Mouse (Mus musculus): ENCODE measurements around the gene Bok. TPM values are rescaled to one million over a fixed set of nuclear protein-coding genes. Genes with fewer than 3 reads are reported as not detected.

Bok gene
- 1.3 and 3.1 TPM in 2 replicates for polyA plus RNA-seq (2011; ENCODE audit: insufficient read depth, insufficient read length, low replicate concordance, missing spikeins)

DNA sequence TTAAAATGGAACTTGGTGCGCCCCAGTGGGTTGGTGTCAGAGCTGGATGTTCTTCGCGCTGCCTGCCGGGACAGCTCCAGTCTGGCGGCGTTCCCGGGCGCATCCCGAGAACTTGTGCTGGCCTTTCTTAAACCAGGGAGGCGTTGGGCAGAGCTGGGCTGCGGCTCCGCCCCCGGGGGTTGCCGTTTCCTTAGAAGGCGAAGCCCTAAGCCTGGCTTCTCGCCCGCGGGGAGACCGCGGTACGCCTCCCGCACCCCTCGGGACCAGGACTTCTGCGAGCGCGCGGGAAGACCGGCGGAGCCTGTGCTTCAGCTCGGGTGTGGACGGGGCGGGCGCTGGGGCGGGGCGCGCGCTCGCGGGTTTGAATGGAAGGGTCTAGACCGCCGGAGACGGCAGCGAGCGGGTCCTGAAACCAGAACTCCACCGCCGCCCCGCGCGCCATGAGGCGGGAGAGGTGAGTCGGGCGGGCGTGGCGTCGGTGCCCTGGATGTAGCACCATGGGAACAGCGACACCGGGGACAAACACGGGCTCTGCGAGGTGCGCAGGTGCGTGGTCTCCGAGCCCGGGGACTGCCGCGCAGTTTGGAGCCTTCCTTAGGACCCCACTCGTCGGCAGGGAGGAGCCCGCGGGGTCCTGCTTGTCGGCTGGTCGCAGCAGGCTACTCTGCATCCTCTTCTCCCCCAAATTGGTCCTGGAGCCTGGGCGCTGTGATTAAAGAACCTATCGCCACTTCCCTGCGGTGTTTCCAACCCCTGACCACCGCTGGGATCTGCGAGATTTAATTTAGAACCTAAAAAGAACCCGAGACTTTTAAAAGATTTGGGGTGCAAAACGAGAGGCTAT, at the start of gene Bok:
Gene Bok, plus strand, starts transcription at position 260 of the 844 bp plus-strand sequence.
- TF ChIP-seq POLR2A (IDR thresholded peaks at IDR 0.05; ENCODE audit: borderline replicate concordance, control insufficient read depth, low read depth, low read length) (no peak), CTCF (IDR thresholded peaks at IDR 0.05; ENCODE audit: control insufficient read depth, insufficient read depth, low read length) (no peak)
- under 1% methylated on average over 78 of the region's 78 CpGs for WGBS

DNA sequence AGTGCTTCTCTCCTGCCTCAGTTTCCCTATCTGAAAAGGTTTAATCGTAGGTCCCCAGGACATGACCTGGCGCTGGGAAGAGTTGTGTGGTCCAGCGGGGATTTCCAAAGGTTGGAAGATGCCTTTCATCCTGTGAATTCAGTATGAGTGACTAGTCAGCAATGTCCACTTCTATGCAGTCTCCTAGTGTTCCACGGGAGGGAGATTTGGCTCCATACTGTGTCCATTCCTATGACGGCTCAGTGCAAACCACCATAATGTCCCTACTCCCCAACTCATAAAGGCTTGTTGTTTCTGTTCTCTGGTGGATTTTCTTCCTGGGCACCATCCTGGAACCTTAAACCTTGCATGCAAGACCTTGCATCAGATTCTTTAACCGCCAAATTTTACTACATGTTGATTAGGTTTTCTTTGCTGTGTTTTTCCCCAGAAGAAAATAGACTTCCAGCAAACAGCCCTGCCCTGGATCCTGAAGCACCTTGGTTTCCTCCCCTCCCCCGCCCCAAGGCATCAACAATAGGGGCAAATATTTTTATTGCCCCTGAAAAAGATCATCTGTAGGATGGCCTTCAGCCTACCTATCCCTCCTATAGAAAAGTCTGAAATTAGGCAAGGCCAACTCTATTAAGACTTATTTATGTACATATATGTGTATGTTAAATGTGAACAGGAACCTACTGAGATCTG, 49.1 kb upstream of the Bok start:
- H3K4me1 ChIP-seq (ENCODE audit: control insufficient read depth, insufficient read depth, low read length): peaks cover 1% of the 10 kb centered on the region; the same call in 1 of the 2 replicates
- H3K4me3 ChIP-seq (replicated peaks; ENCODE audit: control insufficient read depth, low read depth, low read length): peak overlapping the region; percentile 70
- TF ChIP-seq CTCF (IDR thresholded peaks at IDR 0.05; ENCODE audit: control insufficient read depth, insufficient read depth, low read length) (no peak), POLR2A (IDR thresholded peaks at IDR 0.05; ENCODE audit: borderline replicate concordance, control insufficient read depth, low read depth, low read length) (no peak)

More for the DNA sequence above, at the start of gene Bok:
- Histone ChIP-seq H3K27ac (ENCODE audit: control insufficient read depth, insufficient read depth, low read depth, low read length, poor library complexity) (no peak within 1 kb of the TSS), H3K4me1 (ENCODE audit: control insufficient read depth, insufficient read depth, low read length) (no peaks in the 10 kb centered on the region; the same call in 1 of the 2 replicates), H3K4me3 (replicated peaks; ENCODE audit: control insufficient read depth, low read depth, low read length) (peak within 1 kb of the TSS; percentile 25)

DNA sequence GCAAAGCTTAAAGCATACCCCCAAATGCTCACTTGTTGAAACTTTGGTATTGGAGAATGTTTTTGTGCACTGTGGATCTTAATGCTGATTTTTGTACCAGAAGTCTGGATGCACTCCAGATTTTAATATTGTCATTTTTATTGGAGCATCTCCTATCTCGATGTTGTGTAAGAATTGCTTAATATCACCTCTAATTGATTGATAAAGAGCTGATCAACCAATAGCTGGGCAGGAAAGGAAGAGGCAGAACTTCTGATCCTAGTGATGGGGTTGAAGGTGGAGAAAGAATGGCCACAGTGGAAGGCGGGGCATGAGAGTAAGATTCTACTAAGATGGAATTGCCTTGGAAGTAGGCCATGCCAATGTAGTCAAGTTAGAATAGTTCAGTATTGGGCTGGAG, 43.5 kb upstream of the Bok start:
- 82% methylated on average over 2 of the region's 2 CpGs for WGBS
- TF ChIP-seq CTCF (IDR thresholded peaks at IDR 0.05; ENCODE audit: control insufficient read depth, insufficient read depth, low read length) (no peak), POLR2A (IDR thresholded peaks at IDR 0.05; ENCODE audit: borderline replicate concordance, control insufficient read depth, low read depth, low read length) (no peak)
- no peaks in the 10 kb centered on the region for H3K4me1 ChIP-seq (ENCODE audit: control insufficient read depth, insufficient read depth, low read length)
- H3K27ac ChIP-seq (ENCODE audit: control insufficient read depth, insufficient read depth, low read depth, low read length, poor library complexity): no peak overlapping the region
- no peak overlapping the region for H3K4me3 ChIP-seq (replicated peaks; ENCODE audit: control insufficient read depth, low read depth, low read length)

More for the DNA sequence above, 49.1 kb upstream of the Bok start:
- H3K27ac ChIP-seq (ENCODE audit: control insufficient read depth, insufficient read depth, low read depth, low read length, poor library complexity): no peak overlapping the region
- WGBS: 24% methylated on average over 7 of the region's 7 CpGs

DNA sequence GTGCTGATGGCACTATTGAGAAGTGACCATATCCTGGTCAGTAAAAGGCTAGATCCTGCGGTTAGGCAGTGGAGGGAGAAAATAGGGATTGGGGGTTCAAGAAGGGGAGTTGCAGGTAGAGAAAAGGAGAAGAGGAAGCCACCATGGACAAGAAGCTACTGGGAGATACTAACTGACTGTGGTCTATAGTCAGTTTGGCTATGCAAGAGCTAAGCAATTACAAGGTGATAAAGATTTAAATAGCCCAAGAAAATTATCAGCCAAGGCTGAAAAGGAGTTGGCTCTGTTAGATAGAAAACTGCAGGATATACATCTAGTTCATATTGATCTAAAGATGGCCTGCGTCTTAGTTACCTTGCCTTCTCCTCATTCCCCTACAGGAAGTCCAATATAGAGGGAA, 42.8 kb upstream of the Bok start:
- WGBS: 74% methylated on average over 2 of the region's 2 CpGs
- TF ChIP-seq CTCF (IDR thresholded peaks at IDR 0.05; ENCODE audit: control insufficient read depth, insufficient read depth, low read length): no peak
- no peak for TF ChIP-seq POLR2A (IDR thresholded peaks at IDR 0.05; ENCODE audit: borderline replicate concordance, control insufficient read depth, low read depth, low read length)
- Histone ChIP-seq H3K4me1 (ENCODE audit: control insufficient read depth, insufficient read depth, low read length) (no peaks in the 10 kb centered on the region), H3K4me3 (replicated peaks; ENCODE audit: control insufficient read depth, low read depth, low read length) (no peak overlapping the region), H3K27ac (ENCODE audit: control insufficient read depth, insufficient read depth, low read depth, low read length, poor library complexity) (no peak overlapping the region)

DNA sequence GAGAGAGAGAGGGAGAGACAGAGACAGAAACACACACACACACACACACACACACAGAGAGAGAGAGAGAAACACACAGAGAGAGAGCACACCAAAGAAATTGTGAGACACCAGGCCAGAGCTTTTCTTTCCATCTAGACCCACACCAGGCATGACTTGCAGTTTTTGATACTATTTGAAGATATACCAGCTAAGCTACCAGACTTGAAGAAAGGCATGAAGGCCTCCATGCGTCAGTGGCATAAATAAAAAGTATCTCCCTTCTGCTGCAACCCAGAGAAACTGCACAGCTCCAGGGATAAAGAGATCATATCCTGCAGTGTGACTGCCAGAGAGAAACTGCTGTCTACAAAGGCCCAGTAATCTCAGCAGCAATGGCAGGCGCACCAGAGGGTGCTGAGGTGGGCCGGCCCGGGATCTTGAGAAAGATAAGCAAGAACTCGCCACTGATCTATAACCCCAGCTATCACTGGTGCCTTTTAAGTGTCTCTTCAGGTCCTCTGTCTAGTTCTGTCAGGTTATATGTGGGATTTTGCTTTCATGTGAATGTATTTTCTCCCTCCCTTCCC, 35.8 kb upstream of the Bok start:
- no peak for TF ChIP-seq POLR2A (IDR thresholded peaks at IDR 0.05; ENCODE audit: borderline replicate concordance, control insufficient read depth, low read depth, low read length)
- TF ChIP-seq CTCF (IDR thresholded peaks at IDR 0.05; ENCODE audit: control insufficient read depth, insufficient read depth, low read length): no peak
- Histone ChIP-seq H3K4me3 (replicated peaks; ENCODE audit: control insufficient read depth, low read depth, low read length) (no peak overlapping the region), H3K27ac (ENCODE audit: control insufficient read depth, insufficient read depth, low read depth, low read length, poor library complexity) (no peak overlapping the region), H3K4me1 (ENCODE audit: control insufficient read depth, insufficient read depth, low read length) (no peaks in the 10 kb centered on the region)
- WGBS: 50% methylated on average over 5 of the region's 5 CpGs

DNA sequence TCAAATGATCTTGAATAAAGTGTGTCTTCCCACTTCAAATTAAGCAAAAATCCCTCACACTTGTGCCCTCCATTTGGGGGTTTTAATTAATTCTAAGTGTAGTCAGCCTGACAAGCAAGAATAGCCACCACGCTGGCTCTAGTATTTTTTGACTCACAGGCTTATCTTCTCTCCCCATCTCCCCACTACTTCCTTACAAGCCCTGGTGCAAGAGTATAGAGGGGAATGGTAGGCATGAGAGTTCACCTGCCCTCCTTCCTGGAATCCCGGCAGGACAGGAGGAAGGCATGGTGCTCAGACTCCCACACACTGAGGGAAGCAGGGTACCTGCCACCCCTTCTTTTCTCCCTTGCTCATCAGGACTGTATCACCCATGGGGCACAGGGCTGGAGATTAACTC, 31.2 kb upstream of the Bok start:
- H3K27ac ChIP-seq (ENCODE audit: control insufficient read depth, insufficient read depth, low read depth, low read length, poor library complexity): no peak overlapping the region
- TF ChIP-seq CTCF (IDR thresholded peaks at IDR 0.05; ENCODE audit: control insufficient read depth, insufficient read depth, low read length) (no peak), POLR2A (IDR thresholded peaks at IDR 0.05; ENCODE audit: borderline replicate concordance, control insufficient read depth, low read depth, low read length) (no peak)
- 0% methylated on average over 2 of the region's 2 CpGs for WGBS
- H3K4me3 ChIP-seq (replicated peaks; ENCODE audit: control insufficient read depth, low read depth, low read length): no peak overlapping the region
- H3K4me1 ChIP-seq (ENCODE audit: control insufficient read depth, insufficient read depth, low read length): no peaks in the 10 kb centered on the region

DNA sequence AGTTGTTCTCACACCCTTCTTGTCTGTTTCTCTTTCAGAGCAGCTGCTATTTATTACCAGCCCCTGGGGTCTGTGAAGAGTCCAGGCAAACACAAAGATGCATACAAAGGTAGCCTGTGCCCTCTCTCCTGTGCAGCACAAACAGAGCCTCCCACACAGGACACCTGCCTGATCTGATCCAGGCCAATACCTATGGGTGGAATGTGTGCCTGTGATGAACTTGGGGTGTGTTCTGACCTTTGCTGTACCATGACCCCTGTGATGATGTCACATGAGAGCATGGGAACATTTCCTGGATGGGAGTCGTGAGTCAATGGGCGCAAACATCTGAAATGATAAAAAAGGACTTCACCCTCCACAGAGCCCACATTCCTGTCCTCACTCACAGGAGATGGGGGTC, 30.7 kb upstream of the Bok start:
- no peak overlapping the region for H3K4me3 ChIP-seq (replicated peaks; ENCODE audit: control insufficient read depth, low read depth, low read length)
- TF ChIP-seq CTCF (IDR thresholded peaks at IDR 0.05; ENCODE audit: control insufficient read depth, insufficient read depth, low read length): no peak
- no peak for TF ChIP-seq POLR2A (IDR thresholded peaks at IDR 0.05; ENCODE audit: borderline replicate concordance, control insufficient read depth, low read depth, low read length)
- 70% methylated on average over 2 of the region's 2 CpGs for WGBS
- no peaks in the 10 kb centered on the region for H3K4me1 ChIP-seq (ENCODE audit: control insufficient read depth, insufficient read depth, low read length)
- no peak overlapping the region for H3K27ac ChIP-seq (ENCODE audit: control insufficient read depth, insufficient read depth, low read depth, low read length, poor library complexity)

All from bone marrow, adult 2 months (tissue).